Mouse (Mus musculus) mature B cell (primary cell): ENCODE measurements at regions not wholly inside any gene's neighbourhood (a gene's known extent, or its start where the extent isn't known, plus 50 kb on each side); places are given as distances from the start of the nearest gene placed in this dataset.
"Not testable (repeated sequence)": the region's sequence is repeated elsewhere in the genome, so short reads cannot be mapped to it uniquely, and the experiment has no call there.

Experiments used
- in situ Hi-C: fragments of 300-500 bp; cut with MboI; formaldehyde crosslinking; loops from 2 replicates; pipeline ENCODE4 v1.14.3; 2019

DNA sequence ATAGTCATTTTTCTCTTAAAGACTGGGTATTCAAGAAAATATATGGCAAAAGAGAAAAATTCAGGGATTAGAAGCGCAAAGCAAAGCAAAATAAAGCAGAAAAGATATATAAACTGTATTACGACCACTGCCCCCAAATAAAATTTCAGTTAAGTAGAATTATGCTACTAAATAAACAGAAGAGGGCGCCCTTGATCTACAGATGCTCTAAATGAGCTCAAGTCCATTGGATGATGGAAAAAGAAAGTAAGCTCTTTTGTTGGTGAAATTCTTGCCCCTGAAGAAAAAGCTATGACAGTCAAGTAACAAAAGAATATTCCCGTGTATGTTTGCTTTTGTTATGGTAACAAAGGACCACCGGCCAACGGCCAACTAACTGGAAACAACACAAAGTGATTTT is 165.5 kb upstream of the Stk26 start:
- in situ Hi-C loops, result loop anchor here (10.0 to 25.0 kb wide), 2 partner anchors 112 to 209 kb away; no protein-coding TSS in a partner anchor

DNA sequence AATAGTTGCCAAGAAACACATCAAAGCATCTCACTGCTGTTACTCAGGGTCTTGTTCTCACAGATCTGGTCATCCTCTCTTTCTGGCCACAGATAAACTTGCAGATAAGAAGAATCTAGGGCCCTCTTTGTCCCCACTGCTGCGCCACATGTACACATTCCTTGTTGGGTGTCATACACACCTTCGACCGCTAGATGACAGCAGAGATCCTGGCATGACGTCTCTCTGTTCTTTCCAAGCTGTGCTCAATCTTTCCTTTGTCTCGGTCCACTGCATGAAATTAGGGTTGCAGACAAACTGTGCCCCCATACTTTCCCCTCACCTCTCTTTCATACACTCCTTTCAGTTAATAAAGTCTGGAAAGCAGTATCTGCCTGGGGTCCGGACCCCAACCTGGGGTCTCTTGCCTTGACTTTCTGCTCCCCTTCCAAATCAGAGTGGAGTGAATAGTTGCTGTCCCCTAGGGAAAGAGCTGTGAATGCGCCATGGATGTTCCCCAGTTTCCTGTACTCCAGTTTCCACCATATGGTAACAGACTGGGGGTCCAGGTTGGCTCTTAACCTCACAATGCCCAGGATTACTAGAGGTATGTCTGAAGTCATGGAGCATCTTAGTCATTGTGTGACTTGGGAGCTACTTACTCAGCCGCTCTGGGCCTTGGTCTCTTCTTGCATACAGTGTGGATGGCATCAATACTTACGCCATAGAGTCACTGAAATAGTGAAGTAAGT is 182.8 kb upstream of the Stk26 start:
- in situ Hi-C loops, result no loop called here

DNA sequence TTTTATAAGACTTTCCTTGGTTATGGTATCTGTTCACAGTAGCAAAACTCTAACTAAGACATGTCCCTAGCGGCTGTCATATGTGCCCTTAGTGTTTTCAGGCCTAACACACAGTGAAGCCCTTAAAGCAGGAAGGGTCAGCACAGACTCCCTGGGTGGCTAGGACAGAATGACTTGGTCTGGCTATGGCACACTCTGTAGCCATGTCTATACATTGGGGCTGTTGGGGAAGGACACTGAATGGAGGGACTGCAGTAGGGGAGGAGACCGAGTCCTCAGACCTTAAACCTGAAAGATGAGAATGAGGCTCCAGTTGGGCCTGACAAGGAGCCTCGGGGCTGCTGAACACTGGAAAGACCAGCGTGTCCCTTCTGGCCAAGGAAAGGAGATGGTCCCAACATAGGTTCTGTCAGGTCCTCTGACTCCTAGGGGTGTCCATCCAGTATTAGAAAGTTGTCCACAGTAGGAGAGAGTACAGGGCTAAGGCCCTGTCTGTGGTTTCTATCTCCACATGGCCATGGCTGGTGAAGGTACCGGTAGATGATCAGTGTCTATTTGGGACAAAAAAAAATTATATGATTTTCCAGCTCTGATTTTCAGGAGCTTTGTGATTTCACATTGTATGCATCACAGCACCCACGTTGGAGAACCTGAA is 183.5 kb upstream of the Stk26 start:
- in situ Hi-C loops, result no loop called here

DNA sequence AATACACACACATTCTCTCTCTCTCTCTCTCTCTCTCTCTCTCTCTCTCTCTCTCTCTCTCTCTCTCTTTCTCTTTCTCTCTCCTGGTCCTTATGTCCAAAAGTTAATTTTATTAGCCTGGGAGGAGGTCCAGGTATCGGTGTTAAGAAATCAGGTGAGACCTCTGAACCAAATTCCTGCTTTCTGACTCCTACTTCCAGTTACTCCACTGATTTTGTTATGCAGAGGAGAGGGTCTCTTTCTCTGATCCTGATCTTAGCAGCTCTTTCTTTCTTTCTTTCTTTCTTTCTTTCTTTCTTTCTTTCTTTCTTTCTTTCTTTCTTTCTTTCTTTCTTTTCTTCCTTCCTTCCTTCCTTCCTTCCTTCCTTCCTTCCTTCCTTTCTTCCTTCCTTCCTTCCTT is 185.5 kb upstream of the Stk26 start:
- in situ Hi-C loops, result not testable (repeated sequence)

DNA sequence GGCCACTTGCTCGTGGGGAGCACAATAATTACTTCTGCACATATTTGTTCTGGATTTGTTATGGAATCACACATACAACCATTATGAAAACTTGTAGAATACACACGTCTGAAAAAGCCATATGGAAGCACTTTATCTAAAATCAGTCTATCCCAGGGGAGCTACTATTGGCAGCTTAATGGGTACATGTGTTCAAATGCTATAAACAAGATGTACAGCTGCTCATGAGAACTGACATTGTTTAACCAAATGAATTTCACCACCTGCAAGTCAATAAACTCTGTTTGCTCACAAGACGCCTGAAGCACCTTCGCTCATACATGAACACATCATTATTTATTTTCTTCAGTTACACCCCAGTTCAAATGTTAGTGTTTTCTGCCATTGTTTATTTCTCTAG is 199.5 kb upstream of the Stk26 start:
- in situ Hi-C loops, result no loop called here

DNA sequence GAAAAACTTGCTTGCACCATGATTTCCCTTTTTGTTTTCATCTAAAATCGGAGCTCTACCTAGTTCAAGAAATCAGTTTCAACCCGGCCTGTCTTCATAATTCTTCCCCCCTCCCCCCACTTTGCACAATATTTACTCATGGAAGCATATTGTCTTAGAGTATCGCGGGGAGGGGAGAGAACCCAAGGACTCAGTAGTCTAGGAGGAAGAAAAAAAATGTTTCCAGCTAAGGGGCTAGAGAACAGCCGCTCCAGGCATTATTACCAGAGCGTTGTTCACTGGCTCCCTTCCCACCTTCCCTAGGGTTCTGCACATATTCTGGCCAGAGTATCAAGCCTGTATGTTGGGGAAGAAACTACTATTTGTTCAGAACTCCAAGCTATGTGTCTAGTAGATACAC is 205.2 kb upstream of the Stk26 start:
- in situ Hi-C loops, result no loop called here

DNA sequence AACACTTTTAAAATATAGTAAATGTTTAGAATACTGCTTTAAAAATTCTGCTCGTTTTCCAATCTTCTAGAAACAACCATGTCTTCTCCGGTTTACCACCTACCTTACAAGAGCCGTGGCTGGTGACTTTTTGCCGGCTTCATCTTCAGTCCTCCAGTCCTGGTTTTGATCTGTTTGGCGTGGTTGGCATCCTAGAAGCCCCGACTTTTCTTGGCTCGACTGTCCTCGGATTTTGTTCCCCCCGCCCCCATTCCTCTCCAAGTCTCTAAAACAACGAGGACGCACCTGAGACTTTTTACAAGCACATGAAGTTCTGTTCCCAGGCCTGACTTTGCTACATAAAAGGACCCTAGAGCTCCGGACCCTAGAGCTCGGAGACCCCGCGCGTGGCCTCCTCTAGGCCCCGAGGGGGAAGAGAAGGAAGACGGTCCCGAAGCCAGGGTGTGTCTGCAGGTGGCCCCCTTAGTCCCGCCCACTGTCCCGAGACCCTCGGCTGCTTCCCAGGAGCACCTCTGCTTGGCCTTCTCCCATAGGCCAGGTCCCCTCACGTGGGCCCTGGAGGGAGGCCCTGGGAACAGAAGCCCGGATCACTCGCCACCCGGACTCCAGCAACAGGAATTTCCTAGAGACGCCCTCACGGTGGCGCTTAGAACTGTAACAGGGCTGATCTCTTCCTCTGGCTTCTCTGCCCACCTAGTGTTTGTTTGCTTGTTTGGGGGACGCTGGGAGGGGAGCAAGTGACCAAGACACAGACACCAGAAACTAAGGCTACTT is 205.8 kb upstream of the Stk26 start:
- in situ Hi-C loops, result no loop called here

DNA sequence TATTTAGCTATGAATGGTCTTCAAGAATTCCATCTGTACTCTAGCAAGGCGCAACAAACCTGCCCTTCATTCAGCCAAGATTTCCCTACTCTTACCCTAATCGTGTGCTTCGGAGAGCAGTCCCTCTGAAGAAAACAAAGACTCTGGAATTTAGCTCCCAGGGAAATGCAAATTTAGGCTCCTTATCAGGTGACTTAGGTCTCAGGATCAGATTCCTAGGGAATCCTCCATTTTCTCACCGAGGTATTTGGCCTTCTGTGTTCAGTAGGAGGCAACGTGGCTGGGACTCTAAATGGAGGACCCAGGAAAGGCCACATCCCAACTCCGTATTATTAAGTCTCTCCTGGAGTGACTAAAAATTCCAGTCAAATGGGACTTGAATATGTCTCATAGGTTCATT is 204.2 kb upstream of the Olfr1324 start:
- in situ Hi-C loops, result no loop called here

DNA sequence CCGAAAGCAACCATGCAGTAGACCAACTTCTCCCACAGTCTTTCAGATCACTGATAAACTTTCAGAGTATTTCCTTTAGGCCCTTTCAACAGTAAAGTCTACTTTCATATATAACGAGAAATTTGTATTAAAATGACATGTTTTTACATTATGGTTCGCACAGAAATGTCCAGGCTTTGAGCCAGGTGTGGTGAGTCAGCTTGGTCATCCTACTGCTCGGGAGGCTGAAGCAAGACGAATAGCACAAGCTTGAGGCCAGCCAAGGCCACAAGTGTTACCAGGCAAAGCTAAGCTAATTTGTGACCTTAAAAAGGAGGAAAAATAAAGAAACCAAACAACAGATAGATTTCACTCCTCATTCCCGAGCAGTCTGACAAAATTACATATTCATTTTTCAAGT is 197.0 kb upstream of the Olfr1324 start:
- in situ Hi-C loops, result no loop called here

DNA sequence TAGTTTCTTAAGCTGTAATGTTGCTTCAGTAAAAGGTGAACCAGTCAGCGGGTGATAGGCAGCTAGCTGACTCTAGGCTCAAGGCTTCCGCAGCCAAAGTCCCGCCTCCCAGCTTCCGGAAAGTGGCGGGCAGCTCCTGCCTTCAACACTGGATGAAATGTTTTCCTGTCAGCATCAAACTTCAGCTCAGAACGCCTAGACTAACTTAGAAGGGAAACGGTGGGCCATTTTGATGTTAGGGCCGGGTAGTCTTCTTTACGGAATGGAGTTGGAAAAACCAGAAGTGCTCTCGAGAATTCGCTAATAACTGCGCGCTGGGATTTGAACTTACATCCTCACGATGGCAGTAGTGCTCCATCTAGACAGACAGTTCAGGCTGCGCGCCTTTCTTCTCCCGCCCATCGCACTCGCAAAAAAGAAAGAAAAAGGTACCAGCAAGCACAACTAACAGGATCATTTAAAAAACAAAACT is 194.7 kb upstream of the Olfr1324 start:
- in situ Hi-C loops, result no loop called here

DNA sequence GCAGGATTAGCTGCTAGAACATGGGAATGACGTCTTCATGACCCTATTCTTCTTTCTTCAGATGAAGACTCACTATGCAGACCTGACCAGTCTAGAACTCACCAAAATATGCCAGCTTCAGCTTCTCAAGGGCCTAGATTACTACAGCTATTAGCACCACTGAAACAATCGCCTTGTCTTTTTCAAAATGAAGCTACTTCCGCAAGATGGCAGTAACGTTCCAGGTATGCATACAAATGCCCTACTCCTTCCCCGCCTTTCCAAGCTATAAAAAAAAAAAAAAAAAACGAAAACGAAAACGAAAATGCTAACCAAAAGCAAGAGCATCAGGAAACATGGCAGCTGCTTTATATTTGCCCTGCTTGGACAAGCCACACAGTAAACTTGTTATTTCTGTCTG is 192.6 kb upstream of the Olfr1324 start:
- in situ Hi-C loops, result no loop called here

DNA sequence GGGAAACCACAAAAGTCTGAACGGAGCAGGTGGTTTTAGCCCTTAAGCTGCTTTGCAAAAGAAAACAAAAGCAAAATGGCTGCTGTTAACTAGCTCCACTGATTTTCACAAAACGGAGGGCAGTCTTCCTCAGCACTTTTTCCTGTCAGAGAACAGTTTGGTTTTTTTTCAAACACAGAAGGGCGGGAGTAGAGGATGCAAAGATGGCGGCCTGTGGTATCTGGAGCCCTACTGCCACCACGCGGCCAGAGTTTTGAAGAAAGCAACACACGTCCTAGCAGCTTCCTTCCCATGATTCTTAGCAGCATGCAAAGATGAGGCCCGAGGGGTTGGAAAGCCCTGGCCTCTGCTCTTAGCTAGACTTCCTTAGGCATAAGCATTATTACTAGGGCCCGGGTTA is 191.6 kb upstream of the Olfr1324 start:
- in situ Hi-C loops, result no loop called here

DNA sequence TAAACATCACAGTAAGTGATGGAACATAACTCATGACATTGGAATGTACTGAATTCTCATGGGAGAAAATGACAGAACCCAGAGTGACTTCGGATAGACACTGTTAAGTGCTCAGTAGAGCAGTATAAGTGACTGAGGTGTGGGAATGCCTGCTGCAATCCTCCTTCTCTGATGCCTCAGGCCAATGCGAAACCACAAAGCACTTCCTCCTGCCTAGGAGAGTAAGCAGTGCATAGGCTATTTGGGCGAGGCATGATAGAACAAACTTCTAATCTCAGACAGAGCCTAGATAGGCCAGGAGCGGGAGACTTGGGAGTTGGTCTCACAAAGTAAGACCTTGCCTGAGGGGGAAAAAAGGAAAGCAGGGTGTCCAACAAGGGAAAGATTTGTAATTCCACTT is 190.6 kb upstream of the Olfr1324 start:
- in situ Hi-C loops, result no loop called here

DNA sequence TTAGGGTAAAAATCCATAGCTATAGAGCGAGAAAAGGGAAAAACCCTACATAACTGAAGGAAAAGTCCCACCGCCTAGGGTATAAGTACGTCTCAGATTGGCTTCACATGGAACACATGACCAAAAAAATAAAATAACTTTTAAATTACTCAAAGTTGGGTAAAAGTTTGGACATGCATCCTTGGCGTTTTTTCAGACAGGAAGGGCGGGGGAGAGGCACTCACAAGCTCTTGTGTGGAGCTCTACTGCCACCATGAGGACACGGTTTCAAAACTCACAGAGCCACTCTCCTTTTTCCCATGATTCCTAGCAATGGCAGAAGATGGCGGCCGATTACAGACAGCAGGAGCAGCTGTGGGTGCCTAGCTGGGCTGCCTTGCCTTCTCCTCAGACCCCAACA is 188.6 kb upstream of the Olfr1324 start:
- in situ Hi-C loops, result not testable (repeated sequence)

DNA sequence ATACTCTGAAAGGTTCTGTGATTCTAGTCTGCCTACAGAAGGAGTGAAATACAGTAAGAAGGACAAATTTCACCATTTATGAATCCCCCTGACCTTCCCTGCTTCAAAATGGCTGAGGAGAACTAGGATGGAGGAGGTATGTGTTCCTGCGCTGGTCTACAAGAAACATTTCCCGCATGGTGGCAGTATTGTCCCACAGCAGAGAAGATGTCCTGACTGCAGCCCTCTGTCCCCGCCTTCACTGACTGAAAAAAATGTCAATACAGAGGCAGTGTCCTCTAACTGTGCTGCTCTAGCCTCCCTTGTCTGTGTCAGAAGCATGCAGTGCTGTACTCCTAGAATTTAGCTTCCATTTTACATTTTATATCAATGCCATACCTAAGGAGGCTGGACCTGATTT is 186.6 kb upstream of the Olfr1324 start:
- in situ Hi-C loops, result not testable (repeated sequence)

DNA sequence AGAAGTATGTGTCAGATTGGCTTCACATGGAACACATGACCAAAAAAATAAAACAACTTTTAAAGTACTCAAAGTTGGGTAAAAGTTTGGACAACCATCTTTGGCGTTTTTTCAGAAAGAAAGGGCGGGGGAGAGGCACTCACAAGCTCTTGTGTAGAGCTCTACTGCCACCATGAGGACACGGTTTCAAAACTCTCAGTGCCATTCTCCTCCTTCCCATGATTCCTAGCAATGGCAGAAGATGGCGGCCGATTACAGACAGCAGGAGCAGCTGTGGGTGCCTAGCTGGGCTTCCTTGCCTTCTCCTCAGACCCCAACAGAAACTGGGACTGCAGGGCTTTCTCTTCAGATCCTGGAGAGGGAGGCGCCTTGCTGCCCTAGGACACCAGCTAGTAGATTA is 186.1 kb upstream of the Olfr1324 start:
- in situ Hi-C loops, result not testable (repeated sequence)

DNA sequence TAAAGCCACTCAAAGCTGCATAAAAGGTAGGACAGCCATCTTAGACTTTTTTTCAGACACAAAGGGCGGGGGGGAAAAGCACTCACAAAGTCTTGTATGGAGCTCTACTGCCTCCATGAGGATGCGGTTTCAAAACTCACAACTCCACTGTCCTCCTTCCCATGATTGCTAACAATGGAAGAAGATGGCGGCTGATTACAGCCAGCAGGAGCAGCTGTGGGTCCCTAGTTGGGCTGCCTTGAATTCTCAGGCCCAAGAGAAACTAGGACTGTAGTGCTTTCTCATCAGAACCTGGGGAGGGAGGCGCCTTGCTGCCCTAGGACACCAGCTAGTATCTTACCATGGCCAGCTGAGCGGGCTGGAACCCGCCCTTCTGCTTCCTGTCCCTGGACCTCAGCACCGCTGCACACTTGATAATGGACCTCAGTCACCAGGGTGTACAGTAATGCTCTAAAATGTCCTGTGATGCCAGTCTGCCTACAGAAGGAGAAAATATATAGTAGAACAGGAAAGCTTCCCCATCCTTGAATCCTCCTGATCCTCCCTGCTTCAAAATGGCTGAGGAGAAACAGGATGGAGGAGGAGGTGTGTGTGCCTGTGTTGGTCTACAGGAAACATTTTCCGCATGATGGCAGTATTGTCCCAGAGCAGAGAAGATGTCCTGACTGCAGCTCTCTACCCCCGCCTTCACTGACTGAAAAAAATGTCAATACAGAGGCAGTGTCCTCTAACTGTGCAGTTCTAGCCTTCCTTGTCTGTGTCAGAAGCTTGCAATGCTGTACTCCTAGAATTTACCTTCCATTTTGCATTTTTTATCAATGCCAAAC is 183.7 kb upstream of the Olfr1324 start:
- in situ Hi-C loops, result no loop called here

DNA sequence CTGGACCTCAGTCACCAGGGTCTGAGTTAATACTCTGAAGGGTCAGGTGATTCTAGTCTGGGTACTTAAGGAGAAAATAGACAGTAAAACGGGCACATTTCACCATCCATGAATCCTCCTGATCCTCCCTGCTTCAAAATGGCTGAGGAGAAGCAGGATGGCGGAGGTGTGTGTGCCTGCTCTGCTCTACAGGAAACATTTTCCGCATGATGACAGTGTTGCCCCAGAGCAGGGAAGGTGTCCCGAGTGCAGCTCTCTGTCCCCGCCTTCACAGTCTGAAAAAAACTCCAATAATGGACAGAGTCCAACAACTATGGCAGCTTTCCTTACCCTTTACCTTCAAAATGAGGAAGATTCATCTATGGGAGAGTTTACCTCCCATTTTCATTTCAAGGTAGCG is 179.8 kb upstream of the Olfr1324 start:
- in situ Hi-C loops, result not testable (repeated sequence)

DNA sequence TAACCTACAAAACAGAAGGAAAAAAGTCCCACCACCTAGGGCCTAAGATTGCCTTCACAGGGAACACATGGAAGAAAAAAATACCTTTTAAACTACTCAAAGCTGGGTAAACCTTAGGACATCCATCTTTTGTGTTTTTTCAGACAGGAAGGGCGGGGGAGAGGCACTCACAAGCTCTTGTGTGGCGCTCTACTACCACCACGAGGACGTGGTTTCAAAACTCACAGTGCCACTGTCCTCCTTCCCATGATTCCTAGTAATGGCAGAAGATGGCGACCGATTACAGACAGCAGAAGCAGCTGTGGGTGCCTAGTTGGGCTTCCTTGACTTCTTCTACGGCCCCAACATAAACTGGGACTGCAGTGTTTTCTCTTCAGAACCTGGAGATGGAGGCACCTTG is 179.3 kb upstream of the Olfr1324 start:
- in situ Hi-C loops, result no loop called here

DNA sequence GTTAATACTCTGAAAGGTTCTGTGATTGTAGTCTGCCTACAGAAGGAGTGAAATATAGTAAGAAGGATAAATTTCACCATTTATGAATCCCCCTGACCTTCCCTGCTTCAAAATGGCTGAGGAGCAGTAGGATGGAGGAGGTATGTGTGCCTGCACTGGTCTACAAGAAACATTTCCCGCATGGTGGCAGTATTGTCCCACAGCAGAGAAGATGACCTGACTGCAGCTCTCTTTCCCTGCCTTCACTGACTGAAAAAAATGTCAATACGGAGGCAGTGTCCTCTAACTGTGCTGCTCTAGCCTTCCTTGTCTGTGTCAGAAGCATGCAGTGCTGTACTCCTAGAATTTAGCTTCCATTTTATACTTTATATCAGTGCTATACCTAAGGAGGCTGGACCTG is 177.2 kb upstream of the Olfr1324 start:
- in situ Hi-C loops, result not testable (repeated sequence)

DNA sequence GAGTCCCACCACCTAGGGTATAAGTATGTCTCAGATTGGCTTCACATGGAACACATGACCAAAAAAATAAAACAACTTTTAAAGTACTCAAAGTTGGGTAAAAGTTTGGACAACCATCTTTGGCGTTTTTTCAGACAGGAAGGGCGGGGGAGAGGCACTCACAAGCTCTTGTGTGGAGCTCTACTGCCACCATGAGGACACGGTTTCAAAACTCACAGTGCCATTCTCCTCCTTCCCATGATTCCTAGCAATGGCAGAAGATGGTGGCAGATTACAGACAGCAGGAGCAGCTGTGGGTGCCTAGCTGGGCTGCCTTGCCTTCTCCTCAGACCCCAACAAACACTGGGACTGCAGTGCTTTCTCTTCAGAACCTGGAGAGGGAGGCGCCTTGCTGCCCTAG is 176.7 kb upstream of the Olfr1324 start:
- in situ Hi-C loops, result not testable (repeated sequence)

DNA sequence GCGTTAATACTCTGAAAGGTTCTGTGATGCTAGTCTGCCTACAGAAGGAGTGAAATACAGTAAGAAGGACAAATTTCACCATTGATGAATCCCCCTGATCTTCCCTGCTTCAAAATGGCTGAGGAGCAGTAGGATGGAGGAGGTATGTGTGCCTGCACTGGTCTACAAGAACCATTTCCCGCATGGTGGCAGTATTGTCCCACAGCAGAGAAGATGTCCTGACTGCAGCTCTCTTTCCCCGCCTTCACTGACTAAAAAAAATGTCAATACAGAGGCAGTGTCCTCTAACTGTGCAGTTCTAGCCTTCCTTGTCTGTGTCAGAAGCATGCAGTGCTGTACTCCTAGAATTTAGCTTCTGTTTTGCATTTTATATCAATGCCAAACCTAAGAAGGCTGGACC is 174.6 kb upstream of the Olfr1324 start:
- in situ Hi-C loops, result not testable (repeated sequence)
